Mouse (Mus musculus) testis, postnatal 14 days (tissue): ENCODE results near the gene Gramd1b.
A peak's percentile ranks its signal among the peaks of the same experiment; 100 is the strongest.

Source experiments
- DNase-seq: peaks from one replicate; pipeline ENCODE4 v3.0.0; 2021; ENCODE audit warnings: low spot score

Gene Gramd1b

DNA sequence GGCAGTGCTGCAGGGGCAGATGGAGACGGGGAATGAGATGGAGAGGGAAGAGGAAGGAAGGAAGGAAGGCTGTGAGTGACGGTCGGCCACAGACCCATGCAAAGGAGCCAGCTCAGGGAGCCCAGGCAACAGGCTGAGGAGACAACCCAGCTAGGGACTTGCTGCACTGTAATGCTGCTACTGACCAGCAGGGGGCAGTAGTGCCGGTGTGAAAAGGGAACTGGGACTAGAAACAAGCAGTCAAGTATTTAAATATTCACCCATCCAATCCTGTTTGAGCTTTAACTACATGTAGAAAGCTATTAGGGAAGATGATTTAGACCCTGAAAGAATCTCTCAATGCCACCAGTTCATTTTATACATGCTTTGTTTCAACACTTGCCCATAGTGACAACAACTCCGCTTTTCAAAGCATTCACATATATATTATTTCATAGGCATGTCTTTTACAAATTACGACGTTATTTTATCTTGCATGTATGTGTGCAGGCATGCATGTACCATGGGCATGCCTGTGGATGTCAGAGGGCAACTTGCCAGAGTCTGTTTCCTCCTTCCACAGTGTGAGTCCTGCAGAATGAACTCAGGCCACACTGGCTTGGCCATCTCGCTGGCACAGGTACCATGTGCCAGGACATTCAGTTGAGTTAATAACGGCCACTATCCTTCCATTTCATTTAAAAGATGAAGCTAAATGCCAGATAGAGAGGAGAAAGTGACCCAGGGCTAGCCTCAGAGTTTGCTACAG lies 197.4 kb downstream of the Gramd1b start:
- DNase-seq: peak; percentile 80

DNA sequence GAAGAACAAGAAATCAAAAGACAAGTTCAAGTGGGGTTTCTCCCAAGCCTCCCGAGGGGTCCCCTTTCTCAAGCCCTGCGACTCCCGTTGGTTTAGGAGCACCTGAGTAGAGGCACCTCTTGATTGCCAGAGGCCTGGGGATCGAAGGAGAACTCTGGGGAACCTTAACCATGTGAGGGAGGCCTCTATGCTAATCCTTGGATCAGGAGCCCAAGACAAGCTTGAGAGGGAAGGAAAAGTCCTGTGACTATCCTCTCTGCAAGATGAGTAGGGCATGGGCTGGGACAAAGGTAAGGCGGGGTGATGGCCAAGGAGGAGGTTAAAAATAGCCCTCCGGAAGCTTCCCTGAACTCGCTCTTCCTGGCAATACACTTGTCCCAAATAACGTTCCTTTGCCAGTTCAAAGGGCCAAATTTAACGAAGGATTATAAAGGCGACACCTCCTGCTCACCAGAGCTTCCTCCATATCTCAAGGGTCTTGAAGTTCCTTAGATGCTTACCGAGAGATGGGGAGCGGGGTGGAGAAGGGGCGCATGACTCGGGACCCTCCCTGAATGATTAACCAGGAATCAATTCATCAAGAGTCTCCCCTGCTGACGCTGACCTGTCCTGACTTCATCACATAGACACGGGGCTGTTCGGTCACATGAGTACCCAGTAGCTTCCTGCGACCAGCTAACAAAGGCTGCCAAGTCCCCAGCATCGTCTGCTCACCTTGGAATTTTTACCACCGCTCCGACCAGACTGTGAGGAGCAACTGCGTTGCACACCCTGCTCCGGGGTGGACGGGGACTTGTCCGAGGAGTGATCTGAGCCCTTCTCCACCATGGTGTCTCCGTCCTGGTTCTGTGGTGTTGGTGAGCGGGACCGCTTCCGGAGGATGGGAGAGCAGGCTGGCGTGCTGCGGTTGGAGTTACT lies 198.2 kb downstream of the Gramd1b start:
- no peak for DNase-seq

DNA sequence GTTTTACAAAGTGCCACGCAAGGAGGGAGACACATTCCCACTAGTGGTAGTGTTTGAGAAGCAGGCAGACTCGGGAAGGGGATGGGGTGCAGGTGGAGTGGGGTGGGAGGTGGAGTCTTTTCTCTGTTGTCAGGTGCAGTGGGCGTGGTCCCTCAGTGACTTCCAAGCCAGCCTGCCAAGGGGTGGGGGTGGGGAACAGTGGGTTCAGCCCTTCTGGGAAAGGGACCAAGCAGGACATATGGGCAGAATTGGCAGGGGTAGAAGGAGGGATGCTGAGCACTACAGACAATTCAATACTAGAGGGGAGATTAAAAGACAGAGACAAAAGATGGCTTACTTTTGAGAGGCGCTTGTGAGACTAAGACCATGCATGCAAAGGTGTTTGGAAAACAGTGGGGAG lies 198.9 kb downstream of the Gramd1b start:
- DNase-seq: no peak

DNA sequence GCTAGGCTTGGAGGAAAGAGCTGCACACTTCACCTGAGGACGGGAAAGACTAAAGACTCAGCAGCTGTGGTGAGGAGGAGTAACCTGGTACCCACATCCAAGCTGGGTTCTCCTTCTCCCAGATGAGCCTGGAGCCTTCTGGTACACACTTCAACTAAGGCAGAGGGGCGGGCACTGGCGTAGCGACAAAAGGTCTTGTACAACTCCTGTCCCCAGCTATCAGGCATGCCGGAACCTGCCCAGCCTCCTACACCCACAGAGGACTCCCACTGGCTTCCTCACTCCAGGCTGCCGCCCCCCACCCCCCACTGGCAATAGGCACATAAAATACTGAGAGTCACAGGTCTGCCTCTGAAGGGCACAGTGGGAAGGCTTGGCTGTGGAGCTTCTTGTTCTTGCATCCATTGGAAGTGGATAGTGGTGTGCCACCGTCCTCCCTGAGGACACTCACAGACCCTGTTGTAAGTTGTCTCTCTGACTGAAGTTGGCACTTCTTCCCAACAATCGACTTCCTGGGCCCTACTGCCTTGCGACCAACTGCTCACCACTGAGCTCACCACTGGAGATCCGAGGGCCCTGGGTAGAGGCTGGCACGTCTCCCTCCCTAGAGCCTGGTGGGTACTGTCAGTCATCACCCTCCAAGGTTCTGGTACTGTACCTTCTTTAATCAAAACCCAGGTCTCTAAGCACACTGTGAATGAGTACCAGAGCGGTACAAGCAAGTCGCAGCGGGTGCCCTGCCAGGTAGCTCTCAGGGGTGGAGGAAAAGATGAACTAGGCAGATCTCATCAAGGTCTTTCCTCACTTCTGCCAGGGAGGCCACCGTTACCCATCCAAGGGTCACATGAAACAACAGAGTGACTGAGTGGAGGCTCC lies 199.5 kb downstream of the Gramd1b start:
- no peak for DNase-seq

DNA sequence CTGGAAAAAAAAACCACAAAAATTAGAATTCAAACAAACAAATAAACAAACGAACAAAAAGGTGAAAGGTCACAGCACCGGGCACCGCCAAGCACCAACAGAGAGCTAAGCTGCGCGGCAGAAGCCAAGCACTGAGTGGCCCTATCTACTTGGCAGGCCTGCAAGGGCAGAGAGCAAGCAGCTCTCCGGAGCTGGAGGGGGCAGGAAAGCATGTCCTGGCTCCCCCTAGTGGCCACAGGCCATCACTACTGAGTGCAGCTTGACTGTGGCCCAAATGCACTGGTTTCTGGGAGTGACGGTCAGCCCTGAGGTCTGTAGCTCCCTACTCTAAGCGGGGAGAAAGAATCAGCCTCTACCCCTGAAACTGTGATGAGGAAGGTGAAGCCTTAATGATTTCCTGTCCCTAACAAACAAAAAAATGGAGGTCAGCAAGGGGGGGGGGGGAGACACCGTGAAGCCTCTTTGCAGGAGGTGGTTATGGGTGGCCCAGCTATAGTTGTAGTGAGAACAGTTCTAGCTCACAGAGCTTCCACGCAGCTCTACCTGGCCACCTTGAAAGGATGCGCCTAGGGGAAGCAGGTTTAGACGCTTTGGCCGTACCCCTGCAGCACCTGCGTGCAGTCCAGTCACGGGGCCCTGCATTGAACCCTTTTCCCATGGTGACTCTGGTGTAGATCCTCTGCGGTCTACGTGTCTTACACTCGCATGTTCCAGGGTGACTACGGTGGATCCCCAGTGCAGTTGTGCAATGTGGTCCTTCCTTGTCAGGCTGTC lies 200.4 kb downstream of the Gramd1b start:
- peak; percentile 85 for DNase-seq

DNA sequence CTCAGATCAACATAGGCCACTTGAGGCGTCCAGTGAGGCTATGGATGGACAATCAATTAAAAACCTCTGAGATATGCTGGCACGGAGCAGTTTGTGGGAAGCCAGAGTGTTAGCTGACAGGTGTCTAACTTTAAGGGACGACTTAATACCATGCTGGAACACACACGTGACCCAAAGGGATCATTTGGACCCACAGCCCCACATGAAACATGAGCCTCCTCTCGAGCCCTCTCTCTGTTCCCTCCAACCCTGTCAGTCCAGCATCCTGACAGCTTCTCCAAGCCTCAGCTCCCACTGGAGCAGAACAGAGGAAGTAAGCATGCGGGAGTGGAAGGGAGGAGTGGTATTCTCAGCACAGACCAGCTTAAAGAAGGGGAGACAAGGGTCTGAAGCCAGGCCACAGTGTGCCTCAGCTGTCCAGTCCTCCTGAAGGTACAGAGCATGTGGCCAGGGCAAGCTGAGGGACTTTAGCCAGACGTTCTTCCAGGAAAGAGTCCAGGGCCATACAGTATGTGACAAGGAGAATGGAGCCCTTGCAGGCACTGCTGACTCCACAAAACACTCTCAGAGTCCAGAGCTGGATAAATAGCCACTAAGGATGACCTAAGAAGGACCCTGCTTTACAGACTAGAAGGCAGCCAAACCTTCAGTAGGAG lies 204.8 kb downstream of the Gramd1b start:
- no peak for DNase-seq

DNA sequence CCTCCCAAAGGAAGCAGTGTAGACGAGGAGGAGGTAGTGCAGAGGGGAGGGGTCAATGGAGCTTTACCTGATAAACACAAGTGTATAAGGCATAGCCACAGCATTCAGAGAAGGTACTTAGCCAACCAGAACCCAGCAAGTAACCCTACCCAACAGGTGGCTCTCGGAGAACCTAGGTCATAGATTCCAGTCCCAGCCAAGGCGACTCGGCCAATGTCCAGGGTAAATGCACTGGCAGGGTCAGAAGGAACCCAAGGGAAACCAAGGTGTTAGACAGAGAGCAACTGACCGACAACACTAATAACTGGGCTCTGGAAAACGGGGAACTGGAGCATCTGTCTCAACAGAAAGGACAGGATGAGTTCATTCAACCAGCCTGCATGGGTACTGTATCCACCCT lies 206.4 kb downstream of the Gramd1b start:
- DNase-seq: no peak

DNA sequence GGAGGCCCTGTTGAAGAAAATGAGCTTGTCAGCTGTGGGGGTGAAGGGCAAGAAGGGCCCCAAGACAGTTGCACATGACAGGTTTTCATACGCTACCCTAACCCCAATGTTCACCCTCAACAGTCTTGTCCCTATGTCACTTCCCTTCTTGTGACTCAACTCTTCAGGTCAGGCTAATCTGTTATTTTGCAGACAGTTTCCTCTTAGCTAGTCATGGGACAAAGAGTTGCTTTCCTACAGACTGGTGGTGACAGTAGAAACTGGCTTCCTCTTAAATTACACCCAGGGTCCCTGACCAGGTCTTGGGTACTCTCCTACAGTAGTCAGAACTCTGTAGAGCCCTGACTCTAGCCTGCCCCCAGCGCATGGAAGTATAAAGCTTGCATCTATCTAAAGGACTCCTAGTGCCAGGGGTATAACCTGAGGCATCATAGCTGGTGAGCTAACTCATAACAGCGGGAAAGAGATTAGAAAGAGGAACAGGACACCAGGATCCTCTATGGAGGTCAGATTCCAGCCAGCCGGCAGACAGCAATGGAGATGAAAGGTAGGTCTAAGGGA lies 206.9 kb downstream of the Gramd1b start:
- no peak for DNase-seq

DNA sequence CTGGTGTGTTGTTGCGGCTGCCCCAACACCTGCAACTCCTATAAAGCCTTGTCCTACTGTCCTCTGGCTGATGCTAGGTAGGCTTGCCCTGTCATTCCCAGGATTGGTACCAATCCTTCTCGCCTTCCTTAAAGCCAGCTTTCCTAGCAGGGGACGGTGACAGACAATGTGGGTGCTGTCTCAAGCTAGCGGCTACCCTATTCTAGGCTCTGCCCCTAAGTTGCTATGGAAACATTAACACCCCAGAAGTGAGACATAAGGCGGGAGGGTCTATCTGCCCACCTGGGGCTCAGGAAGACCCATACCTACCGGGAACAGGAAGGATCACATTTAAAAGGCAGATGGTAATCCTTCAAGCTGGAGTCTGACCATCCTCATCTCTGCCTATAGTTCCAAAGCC lies 207.4 kb downstream of the Gramd1b start:
- no peak for DNase-seq

DNA sequence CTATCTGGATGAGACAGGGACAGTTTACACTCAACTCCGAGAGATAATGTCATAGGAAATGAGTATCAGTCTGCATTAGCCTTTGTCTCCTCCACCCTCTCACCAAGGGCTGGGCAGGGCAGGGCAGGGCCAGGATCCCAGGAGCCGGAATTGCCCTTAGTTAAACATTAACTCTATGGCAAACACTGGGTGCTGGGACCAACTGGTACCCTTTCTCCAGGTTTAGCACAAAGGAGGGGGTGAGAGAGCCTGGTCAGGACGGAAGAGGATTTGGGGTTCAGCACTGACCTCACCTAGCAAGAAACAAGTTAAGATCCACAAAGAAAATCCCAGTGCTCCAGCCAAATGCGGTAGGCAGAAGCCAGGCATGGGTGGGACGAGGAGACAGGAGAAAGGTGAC lies 208.0 kb downstream of the Gramd1b start:
- no peak for DNase-seq

DNA sequence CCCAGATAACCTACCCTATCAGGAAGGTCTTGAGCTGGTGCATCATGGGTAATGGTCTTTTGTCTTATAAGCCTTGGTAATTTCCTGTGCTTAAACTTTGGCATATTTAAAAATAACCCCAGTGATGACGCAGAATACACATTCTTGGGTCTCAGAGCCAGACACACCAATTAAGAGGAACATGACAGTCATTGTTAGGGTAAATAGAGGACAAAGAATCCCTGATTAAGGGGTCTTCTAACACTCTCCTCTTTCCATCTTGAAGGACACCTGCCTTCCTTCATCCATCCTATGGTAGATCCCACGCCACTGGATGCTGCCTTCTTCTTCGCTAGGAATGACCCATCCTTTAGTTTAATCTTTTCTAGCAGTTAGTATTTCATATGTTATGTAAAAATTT lies 208.8 kb downstream of the Gramd1b start:
- no peak for DNase-seq

DNA sequence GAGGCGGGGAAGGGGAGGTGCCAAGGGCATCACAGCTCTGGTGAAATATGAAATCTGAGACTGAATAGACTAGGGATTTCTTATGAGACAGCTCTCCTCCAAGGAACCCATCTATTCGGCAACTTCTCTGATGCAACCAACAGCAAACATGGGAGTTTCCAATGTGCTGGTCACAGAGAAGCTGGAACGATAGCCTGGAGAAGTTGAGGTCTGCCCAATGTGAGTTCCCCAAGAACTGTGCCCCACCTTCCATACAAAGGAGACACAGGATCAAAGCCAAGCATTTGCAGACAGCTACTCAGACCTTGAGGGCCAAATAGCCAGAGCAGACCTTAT lies 209.5 kb downstream of the Gramd1b start:
- no peak for DNase-seq

DNA sequence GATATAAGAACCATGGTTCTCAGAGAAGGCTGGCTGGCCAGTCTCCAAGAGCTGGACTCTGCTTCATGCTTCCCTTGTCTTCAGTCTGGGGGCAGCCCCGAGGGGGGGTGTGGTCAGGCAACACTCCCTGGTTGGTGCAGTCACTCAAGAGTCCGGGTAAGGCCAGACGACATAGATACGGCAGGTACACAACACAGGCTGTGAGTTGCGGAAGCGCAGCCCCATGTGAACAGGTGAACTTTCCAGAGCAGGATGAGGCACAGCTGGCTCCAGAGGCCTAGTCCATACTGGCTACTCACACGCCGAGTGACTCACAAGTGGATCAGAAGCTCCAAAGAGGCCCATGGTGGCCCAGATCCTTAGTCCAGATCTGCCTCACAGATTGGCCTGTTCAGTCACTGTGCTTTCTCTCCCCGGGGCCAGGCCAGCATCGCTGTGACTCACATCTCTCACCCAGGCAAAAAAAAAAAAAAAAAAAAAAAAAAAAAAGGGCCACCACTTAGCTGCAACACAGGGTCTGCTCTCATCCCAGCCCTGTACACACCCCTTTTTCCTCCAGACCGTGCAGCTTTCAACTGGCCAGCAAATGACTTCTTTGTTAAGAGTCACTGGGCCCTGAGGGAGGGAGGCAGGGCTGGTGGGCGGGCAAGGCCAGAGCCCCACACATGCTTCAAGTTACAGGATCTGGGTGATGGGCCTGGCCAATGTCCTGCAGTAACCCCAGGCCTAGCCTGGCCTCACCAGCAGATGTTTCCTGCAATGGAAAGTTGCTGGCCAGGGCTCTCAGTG lies 210.1 kb downstream of the Gramd1b start:
- peak; percentile 65 for DNase-seq

DNA sequence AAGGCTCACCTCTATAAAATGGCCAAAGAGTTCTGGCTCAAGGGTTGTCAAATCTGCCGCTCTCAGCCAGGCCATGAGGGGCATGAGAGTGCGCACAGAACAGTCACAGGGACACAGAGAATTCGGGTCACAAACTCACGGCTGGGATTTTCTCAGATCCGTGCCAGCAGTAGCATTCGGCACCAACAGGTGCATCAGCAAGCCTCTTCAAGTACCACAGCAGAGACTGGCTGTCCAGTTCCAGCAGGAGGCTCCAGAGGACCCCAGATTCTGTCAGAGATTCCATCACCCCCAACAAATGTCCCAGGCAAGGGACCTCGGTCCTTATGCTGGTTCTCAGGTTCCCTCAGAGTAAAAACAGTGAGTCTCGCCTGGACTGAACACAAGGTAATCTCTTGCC lies 210.8 kb downstream of the Gramd1b start:
- no peak for DNase-seq

DNA sequence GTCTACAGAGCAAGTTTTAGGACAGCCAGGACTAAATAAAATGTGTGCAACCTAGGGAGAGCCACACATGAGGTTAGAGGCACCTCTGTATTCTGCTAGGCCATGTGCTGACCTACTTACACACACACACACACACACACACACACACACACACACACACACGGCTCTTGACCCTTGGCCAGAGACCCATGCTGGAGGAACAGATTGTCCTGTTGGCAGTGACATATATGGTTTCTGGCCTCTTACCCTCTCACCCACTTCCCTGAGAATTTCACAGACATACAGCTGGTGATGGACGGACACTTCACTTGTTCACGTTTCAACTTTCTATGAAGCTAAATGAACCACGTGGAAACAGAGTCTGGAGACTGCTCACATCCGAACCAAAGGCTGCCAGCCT lies 212.4 kb downstream of the Gramd1b start:
- DNase-seq: no peak

DNA sequence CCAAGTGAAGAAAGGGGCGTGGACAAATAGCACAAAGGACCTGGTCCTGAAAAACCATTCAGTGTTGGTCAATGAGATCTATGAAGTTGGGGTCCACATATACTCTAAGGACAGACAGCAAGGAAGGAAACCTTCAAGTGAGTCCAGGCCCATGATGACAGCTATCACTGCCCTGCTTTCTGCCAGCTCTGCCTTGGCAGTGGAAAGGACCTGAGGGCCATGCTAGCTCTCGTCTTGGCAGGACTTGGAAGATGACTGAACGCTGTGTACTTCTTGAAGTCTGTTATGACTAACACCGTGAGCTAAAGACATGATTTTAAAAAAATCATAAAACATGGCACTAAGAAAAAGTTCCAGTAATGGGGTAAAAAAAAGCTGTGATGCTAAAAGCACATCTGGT lies 213.4 kb downstream of the Gramd1b start:
- no peak for DNase-seq

DNA sequence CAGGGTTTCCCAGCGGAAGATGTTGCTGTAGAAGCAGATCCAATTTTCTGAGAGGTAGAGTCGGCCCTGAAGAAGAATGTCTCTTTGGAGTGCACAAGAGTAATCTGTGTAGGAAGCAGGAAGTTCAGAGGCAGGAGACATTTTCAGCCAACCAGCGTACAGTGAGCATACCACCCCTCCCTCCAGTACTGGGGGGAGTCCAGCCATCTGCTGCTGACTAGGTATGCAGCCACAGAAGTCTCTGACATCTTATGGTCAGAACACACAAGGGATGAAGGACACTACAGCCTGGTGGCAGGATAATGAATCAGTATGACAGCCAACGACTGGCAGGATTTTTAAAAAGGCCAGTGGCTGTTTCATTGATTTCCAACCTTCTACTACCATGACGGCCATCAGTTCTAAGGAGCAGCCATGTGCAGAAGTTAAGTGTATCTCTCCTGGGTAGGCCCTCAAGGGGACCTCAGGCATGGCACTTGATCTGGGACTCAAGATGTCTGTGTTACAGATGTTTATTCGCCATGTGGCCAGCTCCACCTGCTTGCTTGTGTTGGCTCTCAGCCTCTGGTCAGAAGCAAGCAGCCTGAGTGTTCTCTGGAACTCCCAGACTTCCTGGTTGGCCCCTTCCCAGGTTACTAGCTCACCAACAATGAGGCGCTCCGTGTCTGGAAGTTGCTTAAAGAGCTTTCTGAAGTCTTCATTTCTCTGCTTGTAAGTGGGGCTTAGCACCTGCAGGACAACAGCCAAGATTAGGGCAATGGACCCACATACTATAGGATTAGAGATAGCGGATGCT lies 214.1 kb downstream of the Gramd1b start:
- DNase-seq: no peak

DNA sequence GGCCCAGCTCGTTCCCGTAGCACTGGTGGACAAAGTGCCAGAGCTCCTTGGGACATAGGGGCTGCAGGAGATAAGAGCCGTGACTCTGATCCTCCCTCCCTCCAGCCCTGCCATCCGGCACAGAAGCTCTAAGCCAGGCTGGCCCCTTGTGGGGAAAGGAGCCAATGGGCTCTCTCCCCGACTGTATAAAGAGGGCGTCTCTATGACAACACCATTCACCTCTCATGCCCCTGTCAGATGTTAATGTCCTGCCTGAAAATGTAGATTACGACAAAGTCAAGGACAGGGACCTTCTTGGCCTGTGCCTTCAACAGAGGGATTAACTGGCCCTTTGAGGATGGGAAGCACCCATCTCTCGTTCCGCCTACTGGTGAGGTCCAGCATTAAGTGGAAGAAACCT lies 219.4 kb downstream of the Gramd1b start:
- no peak for DNase-seq

DNA sequence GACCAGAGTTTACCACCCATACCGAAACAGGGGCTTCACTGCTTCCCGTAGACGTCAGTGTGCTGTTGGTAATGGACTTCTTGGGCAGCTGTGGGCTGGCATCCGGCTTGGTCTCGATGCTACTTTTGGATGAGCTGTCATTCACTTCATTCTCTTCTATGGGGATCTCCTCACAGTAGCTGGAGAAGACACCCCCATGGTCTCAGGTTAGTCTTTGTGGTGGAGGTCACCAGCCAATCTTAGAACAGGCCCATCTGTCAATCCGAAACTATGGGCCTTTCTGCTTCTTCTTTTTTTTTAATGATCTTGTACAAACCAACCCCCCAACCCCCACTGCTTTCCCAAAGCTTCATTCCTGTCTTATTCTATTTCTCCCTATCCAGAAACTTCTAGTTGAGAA lies 221.3 kb downstream of the Gramd1b start:
- no peak for DNase-seq
